Mouse (Mus musculus): ENCODE results near the gene Serinc2. TPM values are rescaled to one million over a fixed set of nuclear protein-coding genes. Genes with fewer than 3 reads are reported as not detected.

Gene Serinc2
- total and polyA plus RNA-seq, 3 experiments: 0.08 to 0.20 TPM; not detected in 1

DNA sequence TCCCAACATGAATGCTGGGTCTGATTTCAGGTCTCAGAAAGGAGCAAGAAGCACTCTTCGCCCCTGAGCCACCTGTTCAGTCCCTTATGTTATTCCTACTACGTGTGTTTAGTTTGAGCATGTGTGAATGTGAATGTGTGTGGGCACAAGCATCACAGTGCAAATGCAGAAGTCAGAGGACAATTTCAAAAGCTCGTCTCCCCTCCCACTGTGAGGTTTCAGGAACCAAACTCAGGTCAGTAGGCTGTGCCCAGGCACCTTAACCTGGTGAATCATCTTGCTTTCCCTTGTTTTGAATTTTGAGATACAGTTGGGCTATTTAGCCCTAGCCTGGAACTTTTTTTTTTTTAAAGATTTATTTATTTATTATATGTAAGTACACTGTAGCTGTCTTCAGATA lies 10.8 kb upstream of the Serinc2 start:
- in situ Hi-C loops (cut with MboI; ENCODE audit: low pct_ligation_motif_present, low pct_unique_long_range_greater_than_20kb, low sequenced_read_pairs) (loop anchor here (5.0 kb wide), 1 partner anchor 93 kb away; no protein-coding TSS in a partner anchor), dilution Hi-C loops (cut with MboI; ENCODE audit: extremely low pct_ligation_motif_present, extremely low pct_unique_long_range_greater_than_20kb, low sequenced_read_pairs) (no loop called here)
- no peak for TF ChIP-seq MAFK (IDR thresholded peaks at IDR 0.05; ENCODE audit: insufficient replicate concordance, low read length)
- TF ChIP-seq UBTF (IDR thresholded peaks at IDR 0.05; ENCODE audit: low read depth, low read length): no peak
- no peak for TF ChIP-seq SIN3A (IDR thresholded peaks at IDR 0.05; ENCODE audit: low read length)
- no peak for TF ChIP-seq ZNF384 (IDR thresholded peaks at IDR 0.05; ENCODE audit: low read depth, low read length)
- TF ChIP-seq USF2 (conservative IDR thresholded peaks at IDR 0.05; ENCODE audit: low read depth, low read length): no peak

DNA sequence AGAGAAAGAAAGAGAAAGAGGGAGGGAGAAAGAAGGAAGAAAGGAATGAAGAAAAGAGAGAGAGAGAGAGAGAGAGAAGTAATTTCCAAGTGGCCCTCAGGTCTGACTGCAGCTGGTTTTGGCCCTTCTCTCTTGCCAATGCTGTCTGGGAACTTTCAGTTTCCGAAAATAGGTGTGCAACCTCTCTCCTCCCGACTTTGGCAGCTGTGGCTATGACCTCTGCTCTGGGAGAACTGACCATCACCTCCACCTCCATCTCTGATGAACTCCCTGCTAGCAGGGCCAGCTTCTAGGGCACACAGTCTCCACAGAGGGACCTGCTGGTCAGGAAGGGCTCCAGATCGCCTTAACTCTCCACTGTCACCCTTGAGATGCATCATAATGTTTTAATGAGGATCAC lies 7.5 kb upstream of the Serinc2 start:
- dilution Hi-C loops (cut with MboI; ENCODE audit: extremely low pct_ligation_motif_present, extremely low pct_unique_long_range_greater_than_20kb, low sequenced_read_pairs) (no loop called here), in situ Hi-C loops (cut with MboI; ENCODE audit: low pct_ligation_motif_present, low pct_unique_long_range_greater_than_20kb, low sequenced_read_pairs) (no loop called here)
- H3K9me3 ChIP-seq (replicated peaks; ENCODE audit: low read length): no peaks in the 10 kb centered on the region
- TF ChIP-seq POLR2AphosphoS2 (IDR thresholded peaks at IDR 0.05; ENCODE audit: low read depth, low read length) (no peak), JUN (IDR thresholded peaks at IDR 0.05; ENCODE audit: insufficient read depth, low read depth, low read length) (no peak), SMC3 (IDR thresholded peaks at IDR 0.05; ENCODE audit: low read depth, low read length) (no peak), PAX5 (IDR thresholded peaks at IDR 0.05; ENCODE audit: low read length) (no peak), NELFE (IDR thresholded peaks at IDR 0.05; ENCODE audit: low read depth, low read length) (no peak), ELF1 (IDR thresholded peaks at IDR 0.05; ENCODE audit: low read depth, low read length) (no peak), RCOR1 (conservative IDR thresholded peaks at IDR 0.05; ENCODE audit: low read depth, low read length) (no peak)
- DNase-seq (ENCODE audit: extremely low read depth): no peak
- H3K79me2 ChIP-seq (replicated peaks; ENCODE audit: control insufficient read depth, extremely low read depth, insufficient read depth, poor library complexity, severe bottlenecking): no peaks in the 10 kb centered on the region
- no peak overlapping the region for H3K4me3 ChIP-seq (replicated peaks in 1 of 3; ENCODE audit: low read depth in 2 of 3, low read length in 2 of 3, poor library complexity in 1 of 3)
- no peak overlapping the region for H3K27ac ChIP-seq (ENCODE audit: insufficient read depth, low read depth)
- peaks cover 77% of the 10 kb centered on the region for H3K27me3 ChIP-seq (replicated peaks)
- H3K4me2 ChIP-seq (ENCODE audit: insufficient read depth, low read depth, poor library complexity, severe bottlenecking): no peak overlapping the region
- no peak overlapping the region for H3K9ac ChIP-seq (ENCODE audit: insufficient read depth, low read depth)
- no peaks in the 10 kb centered on the region for H3K4me1 ChIP-seq (ENCODE audit: control insufficient read depth in 1 of 2, insufficient read depth in 2 of 2)
- no peaks in the 10 kb centered on the region for H3K36me3 ChIP-seq (replicated peaks in 1 of 2; ENCODE audit: control insufficient read depth in 1 of 2, insufficient read depth in 1 of 2, low read length in 1 of 2)

More for the DNA sequence above, 10.8 kb upstream of the Serinc2 start:
- Histone ChIP-seq H3K9me3 (replicated peaks; ENCODE audit: low read length) (no peaks in the 10 kb centered on the region), H3K4me3 (replicated peaks in 1 of 3; ENCODE audit: low read depth in 2 of 3, low read length in 2 of 3, poor library complexity in 1 of 3) (no peak overlapping the region), H3K27ac (ENCODE audit: insufficient read depth, low read depth) (no peak overlapping the region), H3K4me1 (ENCODE audit: control insufficient read depth in 1 of 2, insufficient read depth in 2 of 2) (no peaks in the 10 kb centered on the region), H3K27me3 (replicated peaks) (peaks cover 64% of the 10 kb centered on the region), H3K36me3 (replicated peaks in 1 of 2; ENCODE audit: control insufficient read depth in 1 of 2, insufficient read depth in 1 of 2, low read length in 1 of 2) (no peaks in the 10 kb centered on the region), H3K4me2 (ENCODE audit: insufficient read depth, low read depth, poor library complexity, severe bottlenecking) (no peak overlapping the region), H3K79me2 (replicated peaks; ENCODE audit: control insufficient read depth, extremely low read depth, insufficient read depth, poor library complexity, severe bottlenecking) (no peaks in the 10 kb centered on the region), H3K9ac (ENCODE audit: insufficient read depth, low read depth) (no peak overlapping the region)
- DNase-seq (ENCODE audit: extremely low read depth): no peak

DNA sequence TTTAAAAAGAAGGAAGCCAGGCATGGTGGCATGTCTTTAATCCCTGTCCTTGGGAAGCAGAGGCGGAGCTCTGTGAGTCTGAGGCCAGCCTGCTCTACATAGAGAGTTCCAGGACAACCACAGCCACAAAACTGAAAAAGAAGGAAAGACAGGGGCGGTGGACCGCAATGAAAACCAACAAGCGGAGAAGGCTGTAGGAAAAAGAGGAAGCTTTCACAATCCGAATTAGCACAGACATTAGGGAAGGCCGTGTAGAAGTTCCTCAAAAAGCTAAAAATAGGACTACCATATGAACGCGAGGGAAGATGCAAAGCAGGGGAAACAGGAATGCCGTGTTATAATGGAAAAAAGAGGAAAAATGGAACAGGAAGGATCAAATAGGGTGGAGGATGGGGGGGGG lies 4.8 kb upstream of the Serinc2 start:
- no peak for DNase-seq (ENCODE audit: extremely low read depth)
- Histone ChIP-seq H3K36me3 (replicated peaks in 1 of 2; ENCODE audit: control insufficient read depth in 1 of 2, insufficient read depth in 1 of 2, low read length in 1 of 2) (no peaks in the 10 kb centered on the region), H3K27me3 (replicated peaks) (peaks cover 79% of the 10 kb centered on the region), H3K4me3 (replicated peaks in 1 of 3; ENCODE audit: low read depth in 2 of 3, low read length in 2 of 3, poor library complexity in 1 of 3) (no peak overlapping the region), H3K4me2 (ENCODE audit: insufficient read depth, low read depth, poor library complexity, severe bottlenecking) (no peak overlapping the region), H3K9ac (ENCODE audit: insufficient read depth, low read depth) (no peak overlapping the region), H3K4me1 (ENCODE audit: control insufficient read depth in 1 of 2, insufficient read depth in 2 of 2) (no peaks in the 10 kb centered on the region), H3K79me2 (replicated peaks; ENCODE audit: control insufficient read depth, extremely low read depth, insufficient read depth, poor library complexity, severe bottlenecking) (no peaks in the 10 kb centered on the region), H3K27ac (ENCODE audit: insufficient read depth, low read depth) (no peak overlapping the region), H3K9me3 (replicated peaks; ENCODE audit: low read length) (no peaks in the 10 kb centered on the region)
- dilution Hi-C loops (cut with MboI; ENCODE audit: extremely low pct_ligation_motif_present, extremely low pct_unique_long_range_greater_than_20kb, low sequenced_read_pairs): no loop called here
- in situ Hi-C loops (cut with MboI; ENCODE audit: low pct_ligation_motif_present, low pct_unique_long_range_greater_than_20kb, low sequenced_read_pairs): no loop called here
- TF ChIP-seq JUN (IDR thresholded peaks at IDR 0.05; ENCODE audit: insufficient read depth, low read depth, low read length) (no peak), TCF12 (IDR thresholded peaks at IDR 0.05; ENCODE audit: low read depth, low read length) (no peak), SMC3 (IDR thresholded peaks at IDR 0.05; ENCODE audit: low read depth, low read length) (no peak), MAZ (IDR thresholded peaks at IDR 0.05; ENCODE audit: low read depth, low read length) (no peak), MAX (IDR thresholded peaks at IDR 0.05; ENCODE audit: low read length) (no peak), GABPA (IDR thresholded peaks at IDR 0.05; ENCODE audit: insufficient replicate concordance, low read depth, low read length) (no peak), ZNF384 (IDR thresholded peaks at IDR 0.05; ENCODE audit: low read depth, low read length) (no peak), CHD1 (IDR thresholded peaks at IDR 0.05; ENCODE audit: low read depth, low read length) (no peak), CHD2 (IDR thresholded peaks at IDR 0.05; ENCODE audit: low read length) (no peak), RCOR1 (conservative IDR thresholded peaks at IDR 0.05; ENCODE audit: low read depth, low read length) (no peak), ZKSCAN1 (IDR thresholded peaks at IDR 0.05; ENCODE audit: borderline replicate concordance, low read depth, low read length) (no peak), MEF2A (IDR thresholded peaks at IDR 0.05; ENCODE audit: borderline replicate concordance, low read depth, low read length) (no peak), CTCF (conservative IDR thresholded peaks at IDR 0.05 in 1 of 2, IDR thresholded peaks at IDR 0.05 in 1 of 2; ENCODE audit: low read depth in 2 of 2, low read length in 2 of 2) (no peak), MYC (IDR thresholded peaks at IDR 0.05; ENCODE audit: low read depth, low read length) (no peak), HCFC1 (IDR thresholded peaks at IDR 0.05; ENCODE audit: low read depth, low read length) (no peak), PAX5 (IDR thresholded peaks at IDR 0.05; ENCODE audit: low read length) (no peak), NRF1 (IDR thresholded peaks at IDR 0.05; ENCODE audit: low read depth, low read length) (no peak), KAT2A (IDR thresholded peaks at IDR 0.05; ENCODE audit: insufficient replicate concordance, low read length) (no peak), ELF1 (IDR thresholded peaks at IDR 0.05; ENCODE audit: low read depth, low read length) (no peak), POLR2AphosphoS2 (IDR thresholded peaks at IDR 0.05; ENCODE audit: low read depth, low read length) (no peak)
